Mouse (Mus musculus): Measurements from ENCODE around the gene Catsperz.

Gene Catsperz

GRCm38 (mm10) chr19:6943709-6944108 is 18.5 kb upstream of the Catsperz start:
- no peak for DNase-seq (ENCODE audit: low spot score)

- no peak for DNase-seq (ENCODE audit: low spot score)
Measured at GRCm38 (mm10) chr19:6942764-6943163, 17.6 kb upstream of the Catsperz start.

GRCm38 (mm10) chr19:6942249-6942691 is 17.1 kb upstream of the Catsperz start, which contains the start of gene Gpr137:
Gpr137 (minus strand) TSS chr19:6942480.
- peak; percentile 96 for DNase-seq (ENCODE audit: low spot score)

GRCm38 (mm10) chr19:6941372-6942248 is 16.4 kb upstream of the Catsperz start, which contains the start of gene Bad:
Bad (plus strand) TSS chr19:6941861.
- DNase-seq (ENCODE audit: low spot score), result peak; percentile 95

GRCm38 (mm10) chr19:6940396-6941351 is 15.5 kb upstream of the Catsperz start:
- DNase-seq (ENCODE audit: low spot score), result no peak

GRCm38 (mm10) chr19:6939106-6940002 is 14.2 kb upstream of the Catsperz start:
- no peak for DNase-seq (ENCODE audit: low spot score)

- no peak for DNase-seq (ENCODE audit: low spot score)
Measured at GRCm38 (mm10) chr19:6937541-6938465, 12.6 kb upstream of the Catsperz start.

GRCm38 (mm10) chr19:6936299-6936698 is 11.1 kb upstream of the Catsperz start:
- no peak for DNase-seq (ENCODE audit: low spot score)

- no peak for DNase-seq (ENCODE audit: low spot score)
Measured at GRCm38 (mm10) chr19:6934195-6934977, 9.2 kb upstream of the Catsperz start, which contains the start of gene Kcnk4. Kcnk4 (minus strand) TSS chr19:6934515.

GRCm38 (mm10) chr19:6933436-6934194 is 8.4 kb upstream of the Catsperz start:
- DNase-seq (ENCODE audit: low spot score), result no peak

GRCm38 (mm10) chr19:6933102-6933435 is 7.9 kb upstream of the Catsperz start:
- no peak for DNase-seq (ENCODE audit: low spot score)

GRCm38 (mm10) chr19:6932018-6932417 is 6.8 kb upstream of the Catsperz start:
- no peak for DNase-seq (ENCODE audit: low spot score)

- DNase-seq (ENCODE audit: low spot score), result no peak
Measured at GRCm38 (mm10) chr19:6931002-6931401, 5.8 kb upstream of the Catsperz start.

GRCm38 (mm10) chr19:6928080-6928479 is 2.9 kb upstream of the Catsperz start:
- no peak for DNase-seq (ENCODE audit: low spot score)

- peak; percentile 52 for DNase-seq (ENCODE audit: low spot score)
Measured at GRCm38 (mm10) chr19:6926559-6927255, 1.5 kb upstream of the Catsperz start.

- no peak for DNase-seq (ENCODE audit: low spot score)
Measured at GRCm38 (mm10) chr19:6925611-6926329, 590 bp upstream of the Catsperz start.

All from embryo, embryonic 10.5 days (tissue).